Mouse (Mus musculus) CH12.LX (cell line): ENCODE data around the gene Matn3. TPM values are rescaled to one million over a fixed set of nuclear protein-coding genes. Genes with fewer than 3 reads are reported as not detected.

Experiments
- DNase-seq: peaks from one replicate; pipeline ENCODE4 v3.0.0-alpha.2; 2013; ENCODE audit errors: extremely low read depth
- H3K27ac ChIP-seq: 2 replicates; pipeline ENCODE4 v1.5.1; 2012; ENCODE audit warnings: low read depth, mild to moderate bottlenecking, control low read depth, moderate library complexity; ENCODE audit not compliant: insufficient read depth
- H3K27me3 ChIP-seq: replicated peaks from 2 replicates; pipeline ENCODE3; 2012; ENCODE audit warnings: inconsistent platforms
- H3K36me3 ChIP-seq, 2 experiments: replicated peaks in 1 of 2; 2 replicates each; pipeline versions ENCODE3 to v1.6.1; 2012; ENCODE audit warnings: inconsistent platforms in 1 of 2, low read length in 1 of 2, mild to moderate bottlenecking in 1 of 2, mixed read lengths in 1 of 2, moderate library complexity in 1 of 2; ENCODE audit not compliant: control insufficient read depth in 1 of 2, insufficient read depth in 1 of 2
- H3K4me1 ChIP-seq, 2 experiments: 2 replicates each; pipeline ENCODE4 v1.6.1; 2012; ENCODE audit warnings: inconsistent platforms in 1 of 2, moderate library complexity in 1 of 2; ENCODE audit not compliant: insufficient read depth in 2 of 2, control insufficient read depth in 1 of 2
- H3K4me2 ChIP-seq: 2 replicates; pipeline ENCODE4 v1.6.1; 2012; ENCODE audit warnings: low read depth, mild to moderate bottlenecking, control low read depth; ENCODE audit not compliant: poor library complexity, insufficient read depth, severe bottlenecking
- H3K4me3 ChIP-seq, 3 experiments: fragments of 150-350 bp in 1 of 3; sonication (generic) in 1 of 3; replicated peaks in 1 of 3; 2 replicates each; pipeline versions ENCODE3 to v1.5.1; 2011 to 2012; ENCODE audit warnings: low read depth in 2 of 3, low read length in 2 of 3, mild to moderate bottlenecking in 2 of 3, moderate library complexity in 2 of 3, control low read depth in 1 of 3, improper control_type of control experiment in 1 of 3, inconsistent platforms in 1 of 3, mixed read lengths in 1 of 3; ENCODE audit not compliant: poor library complexity in 1 of 3
- H3K79me2 ChIP-seq: replicated peaks from 2 replicates; pipeline ENCODE4 v1.6.1; 2012; ENCODE audit warnings: mild to moderate bottlenecking, moderate library complexity; ENCODE audit not compliant: control insufficient read depth, poor library complexity, insufficient read depth, severe bottlenecking; ENCODE audit errors: extremely low read depth
- H3K9ac ChIP-seq: 2 replicates; pipeline ENCODE4 v1.6.1; 2012; ENCODE audit warnings: low read depth, mild to moderate bottlenecking, control low read depth, moderate library complexity; ENCODE audit not compliant: insufficient read depth
- H3K9me3 ChIP-seq: replicated peaks from 2 replicates; pipeline ENCODE3; 2012; ENCODE audit warnings: low read length, inconsistent platforms, mixed read lengths
- BHLHE40 ChIP-seq: IDR thresholded peaks from 2 replicates; pipeline ENCODE4 v1.6.1; 2011; ENCODE audit warnings: mild to moderate bottlenecking, low read depth, low read length, improper control_type of control experiment
- CHD2 ChIP-seq: IDR thresholded peaks from 2 replicates; pipeline ENCODE4 v1.6.1; 2011; ENCODE audit warnings: low read length, improper control_type of control experiment
- ELF1 ChIP-seq: IDR thresholded peaks from 2 replicates; pipeline ENCODE4 v1.6.1; 2014; ENCODE audit warnings: low read depth, mild to moderate bottlenecking, inconsistent platforms, low read length, improper control_type of control experiment
- EP300 ChIP-seq: IDR thresholded peaks from 2 replicates; pipeline ENCODE4 v1.6.1; 2011; ENCODE audit warnings: low read length, improper control_type of control experiment
- ETS1 ChIP-seq: conservative IDR thresholded peaks from 2 replicates; pipeline ENCODE4 v1.6.1; 2012; ENCODE audit warnings: low read depth, mild to moderate bottlenecking, inconsistent platforms, low read length, improper control_type of control experiment, moderate library complexity
- MAFK ChIP-seq: IDR thresholded peaks from 2 replicates; pipeline ENCODE4 v1.6.1; 2011; ENCODE audit warnings: low read length, improper control_type of control experiment; ENCODE audit not compliant: insufficient replicate concordance
- MXI1 ChIP-seq: IDR thresholded peaks from 2 replicates; pipeline ENCODE4 v1.6.1; 2011; ENCODE audit warnings: mild to moderate bottlenecking, low read depth, low read length, improper control_type of control experiment
- NRF1 ChIP-seq: IDR thresholded peaks from 2 replicates; pipeline ENCODE4 v1.6.1; 2014; ENCODE audit warnings: low read depth, mild to moderate bottlenecking, inconsistent platforms, low read length, improper control_type of control experiment, moderate library complexity
- POLR2A ChIP-seq: IDR thresholded peaks from 2 replicates; pipeline ENCODE4 v1.6.1; 2011; ENCODE audit warnings: low read depth, mild to moderate bottlenecking, improper control_type of control experiment, low read length
- RAD21 ChIP-seq: IDR thresholded peaks from 2 replicates; pipeline ENCODE4 v1.6.1; 2011; ENCODE audit warnings: low read depth, mild to moderate bottlenecking, low read length, improper control_type of control experiment, moderate library complexity
- RCOR1 ChIP-seq: conservative IDR thresholded peaks from 2 replicates; pipeline ENCODE4 v1.6.1; 2012; ENCODE audit warnings: low read depth, mild to moderate bottlenecking, inconsistent platforms, low read length, improper control_type of control experiment
- SIN3A ChIP-seq: IDR thresholded peaks from 2 replicates; pipeline ENCODE4 v1.6.1; 2012; ENCODE audit warnings: low read length, improper control_type of control experiment, inconsistent platforms
- TBP ChIP-seq: conservative IDR thresholded peaks from 2 replicates; pipeline ENCODE4 v1.6.1; 2011; ENCODE audit warnings: low read depth, low read length, improper control_type of control experiment
- TCF12 ChIP-seq: IDR thresholded peaks from 2 replicates; pipeline ENCODE4 v1.6.1; 2014; ENCODE audit warnings: low read depth, mild to moderate bottlenecking, inconsistent platforms, low read length, improper control_type of control experiment
- ZKSCAN1 ChIP-seq: IDR thresholded peaks from 2 replicates; pipeline ENCODE4 v1.6.1; 2012; ENCODE audit warnings: low read depth, inconsistent platforms, low read length, improper control_type of control experiment, borderline replicate concordance
- ZMIZ1 ChIP-seq: IDR thresholded peaks from 2 replicates; pipeline ENCODE4 v1.6.1; 2012; ENCODE audit warnings: low read depth, mild to moderate bottlenecking, inconsistent platforms, low read length, improper control_type of control experiment
- dilution Hi-C: fragments of 300-500 bp; cut with MboI; formaldehyde crosslinking; loops from 2 replicates; pipeline ENCODE4 v1.14.3; 2020; ENCODE audit warnings: low sequenced_read_pairs; ENCODE audit not compliant: extremely low pct_unique_long_range_greater_than_20kb, extremely low pct_ligation_motif_present
- in situ Hi-C: fragments of 300-500 bp; cut with MboI; formaldehyde crosslinking; loops from 3 replicates; pipeline ENCODE4 v1.14.3; 2019; ENCODE audit warnings: low sequenced_read_pairs, low pct_ligation_motif_present, low pct_unique_long_range_greater_than_20kb, mixed read lengths
- polyA plus RNA-seq: library from polyadenylated mRNA; unstranded; fragments of >175 nt; gene quantifications from 2 replicates; pipeline ENCODE4 v1.2.1, GENCODE M21; 2012; ENCODE audit warnings: low read depth; ENCODE audit not compliant: insufficient read length
- total RNA-seq, 2 experiments: library from RNA; depleted of rRNA; stranded (reverse); fragments of 300-350 nt in 1 of 2; fragments of >200 nt in 1 of 2; gene quantifications; 2 replicates each; pipeline ENCODE4 v1.2.3; 2012 to 2014

Gene Matn3
- total and polyA plus RNA-seq, 3 experiments, result not detected

DNA sequence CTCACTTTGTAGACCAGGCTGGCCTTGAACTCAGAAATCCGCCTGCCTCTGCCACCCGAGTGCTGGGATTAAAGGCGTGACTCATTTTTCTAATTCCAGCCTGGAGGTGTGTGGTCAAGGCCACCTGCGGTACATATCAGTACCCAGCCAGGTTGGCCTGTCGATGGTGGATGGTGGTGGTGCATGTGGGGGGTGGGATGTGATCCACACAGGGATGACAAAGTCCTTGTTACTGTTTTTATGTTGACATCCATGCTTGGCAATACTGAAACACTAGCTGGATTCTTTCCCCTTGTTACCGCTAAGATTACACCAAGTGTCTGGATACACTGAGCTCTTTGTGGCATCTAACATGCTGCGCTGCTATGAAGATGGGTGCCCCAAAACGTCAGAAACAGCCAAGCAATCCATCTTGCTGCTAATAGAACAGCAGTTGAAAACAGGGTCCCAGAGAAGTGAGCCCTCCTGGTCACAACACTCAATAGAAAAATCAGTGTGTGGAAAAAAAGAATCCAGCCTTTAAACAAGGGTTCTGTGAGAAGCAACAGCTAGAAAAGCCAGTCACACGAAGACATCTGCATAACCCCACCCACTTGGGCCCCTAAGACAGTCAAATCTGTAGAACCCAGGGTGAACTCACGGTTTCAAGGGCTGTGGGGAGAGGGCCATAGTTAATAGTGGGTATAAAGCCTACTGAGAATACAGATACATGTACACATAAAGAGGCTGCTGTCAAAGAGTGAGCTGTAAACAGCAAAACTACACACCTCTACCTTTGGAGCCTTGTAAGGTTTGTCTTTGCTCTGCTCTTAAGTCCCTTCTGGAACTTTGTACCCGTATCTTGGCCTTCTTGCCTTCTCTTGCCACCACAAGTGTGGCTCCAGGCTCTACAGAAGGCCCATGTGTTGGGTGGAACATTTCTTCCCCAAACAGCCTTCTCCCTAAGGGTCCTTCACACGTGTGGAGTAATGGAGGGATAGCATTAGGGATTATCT lies 7.4 kb upstream of the Matn3 start (continued):
- 0 out of 2 replicates have a peak, but pooled peaks have one; percentile 52 for TF ChIP-seq TBP
- peak; percentile 77 for TF ChIP-seq BHLHE40
- peak; percentile 69 for TF ChIP-seq EP300
- peak; percentile 46; the same call in 1 of the 2 replicates for TF ChIP-seq MXI1
- peak; percentile 76 for TF ChIP-seq ZMIZ1
- no peak for TF ChIP-seq MAFK
- TF ChIP-seq RAD21, result no peak
- TF ChIP-seq SIN3A, result peak; percentile 49; the same call in 1 of the 2 replicates

DNA sequence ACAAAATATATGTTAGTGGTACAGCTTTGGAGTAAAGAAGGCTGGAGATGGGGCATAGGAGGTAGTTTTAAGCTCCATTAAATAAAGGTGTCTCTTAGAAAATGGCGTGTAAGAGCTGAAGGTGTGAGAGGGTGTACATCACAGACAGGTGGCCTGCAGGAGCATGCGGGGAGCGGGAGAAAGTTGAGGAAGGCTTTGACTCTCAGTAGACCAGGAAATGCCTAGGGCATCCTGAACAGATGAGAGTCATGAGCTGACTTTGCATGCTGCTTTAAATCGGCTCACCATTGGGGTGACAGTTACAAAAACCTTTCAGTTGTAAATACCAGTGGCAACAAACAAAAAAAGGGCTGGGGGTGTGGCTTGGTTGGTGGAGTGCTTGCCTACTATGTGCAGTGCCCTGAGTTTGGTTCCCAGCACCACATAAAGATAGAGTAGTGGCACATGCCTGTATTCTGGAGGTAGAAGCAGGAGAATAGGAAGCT lies 6.6 kb upstream of the Matn3 start:
- Histone ChIP-seq H3K79me2 (no peaks in the 10 kb centered on the region), H3K27ac (peak overlapping the region; percentile 58), H3K4me3 (no peak overlapping the region), H3K4me2 (no peak overlapping the region), H3K27me3 (no peaks in the 10 kb centered on the region), H3K36me3 (peaks cover 26 to 35% of the 10 kb centered on the region in 2 experiments), H3K9me3 (no peaks in the 10 kb centered on the region), H3K4me1 (peaks cover 15 to 32% of the 10 kb centered on the region in 2 experiments), H3K9ac (peak overlapping the region; percentile 35; the same call in 1 of the 2 replicates)
- dilution Hi-C loops, result no loop called here
- peak; percentile 49; the same call in 1 of the 2 replicates for TF ChIP-seq ZKSCAN1
- TF ChIP-seq ETS1, result no peak
- TF ChIP-seq CHD2, result no peak
- no peak for TF ChIP-seq MAFK
- in situ Hi-C loops, result no loop called here
- no peak for DNase-seq

GRCm38 (mm10) chr12:8941699-8942392 lies 5.9 kb upstream of the Matn3 start:
- peaks cover 20 to 30% of the 10 kb centered on the region in 2 experiments for H3K36me3 ChIP-seq
- H3K9me3 ChIP-seq, result no peaks in the 10 kb centered on the region
- peak overlapping the region; percentile 35 for H3K9ac ChIP-seq
- H3K27ac ChIP-seq, result peak overlapping the region; percentile 58
- no peaks in the 10 kb centered on the region for H3K27me3 ChIP-seq
- in situ Hi-C loops, result no loop called here
- peaks cover 15 to 32% of the 10 kb centered on the region in 2 experiments for H3K4me1 ChIP-seq
- H3K4me2 ChIP-seq, result peak overlapping the region; percentile 38
- peak; percentile 67 for DNase-seq
- TF ChIP-seq RCOR1, result no peak
- TF ChIP-seq EP300, result peak; percentile 48; the same call in 1 of the 2 replicates
- TF ChIP-seq SIN3A, result 0 out of 2 replicates have a peak, but pooled peaks have one; percentile 37
- peak; percentile 72 for TF ChIP-seq TBP
- no peak for TF ChIP-seq TCF12
- no peak for TF ChIP-seq NRF1
- TF ChIP-seq POLR2A, result peak; percentile 49; the same call in 1 of the 2 replicates
- no peak for TF ChIP-seq ZMIZ1
- peak; percentile 39; the same call in 1 of the 2 replicates for TF ChIP-seq ELF1
- H3K4me3 ChIP-seq, result no peak overlapping the region
- H3K79me2 ChIP-seq, result no peaks in the 10 kb centered on the region
- dilution Hi-C loops, result no loop called here
